Mouse (Mus musculus) heart, embryonic 14.5 days (tissue): ENCODE measurements at regions not wholly inside any gene's neighbourhood (a gene's known extent, or its start where the extent isn't known, plus 50 kb on each side); places are given as distances from the start of the nearest gene placed in this dataset.

Source experiments
- ATAC-seq: fragments of 200-750 bp; cut with Nextera tagmentation; 2 replicates; pipeline ENCODE4 v1.8.0; 2017; ENCODE audit warnings: low read depth, moderate TSS enrichment; ENCODE audit not compliant: insufficient number of reproducible peaks, insufficient read depth, low FRiP score
- H3K27ac ChIP-seq, 2 experiments: fragments of 200-500 bp in 1 of 2; fragments of 300-500 bp in 1 of 2; sonication (generic) in 1 of 2; replicated peaks in 1 of 2; 2 replicates each; pipeline ENCODE4 v1.5.1; 2012 to 2014; ENCODE audit warnings: low read depth in 2 of 2, low read length in 2 of 2, control low read depth in 1 of 2, mild to moderate bottlenecking in 1 of 2, mixed read lengths in 1 of 2; ENCODE audit not compliant: control insufficient read depth in 1 of 2, insufficient read depth in 1 of 2
- H3K27me3 ChIP-seq: fragments of 300-500 bp; sonication (generic); 2 replicates; pipeline ENCODE4 v1.6.1; 2014; ENCODE audit warnings: mild to moderate bottlenecking, low read length, control low read depth; ENCODE audit not compliant: control insufficient read depth, insufficient read depth
- H3K36me3 ChIP-seq: fragments of 300-500 bp; sonication (generic); 2 replicates; pipeline ENCODE4 v1.6.1; 2014; ENCODE audit warnings: mild to moderate bottlenecking, control low read depth, low read length, mixed read lengths; ENCODE audit not compliant: control insufficient read depth, insufficient read depth
- H3K4me1 ChIP-seq, 2 experiments: fragments of 200-500 bp in 1 of 2; fragments of 300-500 bp in 1 of 2; sonication (generic) in 1 of 2; 2 replicates each; pipeline ENCODE4 v1.6.1; 2012 to 2014; ENCODE audit warnings: low read length in 2 of 2, control low read depth in 1 of 2, mixed read lengths in 1 of 2; ENCODE audit not compliant: control insufficient read depth in 2 of 2, insufficient read depth in 2 of 2
- H3K4me2 ChIP-seq: fragments of 300-500 bp; sonication (generic); 2 replicates; pipeline ENCODE4 v1.6.1; 2014; ENCODE audit warnings: mild to moderate bottlenecking, low read length
- H3K4me3 ChIP-seq, 2 experiments: fragments of 200-500 bp in 1 of 2; fragments of 300-500 bp in 1 of 2; sonication (generic) in 1 of 2; 2 replicates each; pipeline ENCODE4 v1.5.1; 2012 to 2014; ENCODE audit warnings: low read length in 2 of 2, mild to moderate bottlenecking in 2 of 2, control low read depth in 1 of 2, low read depth in 1 of 2, moderate library complexity in 1 of 2; ENCODE audit not compliant: control insufficient read depth in 1 of 2, insufficient read depth in 1 of 2
- H3K9ac ChIP-seq: fragments of 300-500 bp; sonication (generic); 2 replicates; pipeline ENCODE4 v1.6.1; 2014; ENCODE audit warnings: mild to moderate bottlenecking, low read length
- H3K9me3 ChIP-seq: fragments of 300-500 bp; sonication (generic); 2 replicates; pipeline ENCODE4 v1.6.1; 2016; ENCODE audit warnings: low read length, control low read depth; ENCODE audit not compliant: control insufficient read depth
- WGBS: fragments of 180-500 bp; shearing (Covaris S2); extraction: QIAGEN DNeasy Blood & Tissue Kit; methylation state at CpG from one replicate; pipeline ENCODE4 v1.1.7; 2014; 5-methylcytosine and 5-hydroxymethylcytosine counted together

- H3K9me3 ChIP-seq: no peaks in the 10 kb centered on the region
- H3K27me3 ChIP-seq: no peaks in the 10 kb centered on the region
- H3K4me3 ChIP-seq: no peak overlapping the region
- H3K4me1 ChIP-seq: no peaks in the 10 kb centered on the region
- no peak for ATAC-seq
- H3K27ac ChIP-seq: no peak overlapping the region
- H3K9ac ChIP-seq: no peak overlapping the region
- H3K4me2 ChIP-seq: no peak overlapping the region
- H3K36me3 ChIP-seq: no peaks in the 10 kb centered on the region
Measured at GRCm38 (mm10) chr3:8053711-8054110, 1433.5 kb upstream of the 1700008P02Rik start.

GRCm38 (mm10) chr3:8051167-8051566, 1430.9 kb upstream of the 1700008P02Rik start:
- H3K27ac ChIP-seq: no peak overlapping the region
- 73% methylated on average over 4 of the region's 4 CpGs for WGBS
- H3K9me3 ChIP-seq: no peaks in the 10 kb centered on the region
- no peak overlapping the region for H3K4me2 ChIP-seq
- H3K4me1 ChIP-seq: no peaks in the 10 kb centered on the region
- no peak for ATAC-seq
- H3K36me3 ChIP-seq: no peaks in the 10 kb centered on the region
- H3K27me3 ChIP-seq: no peaks in the 10 kb centered on the region
- no peak overlapping the region for H3K4me3 ChIP-seq
- no peak overlapping the region for H3K9ac ChIP-seq

- Histone ChIP-seq H3K27me3 (no peaks in the 10 kb centered on the region), H3K9me3 (no peaks in the 10 kb centered on the region), H3K9ac (no peak overlapping the region), H3K27ac (no peak overlapping the region), H3K4me2 (no peak overlapping the region), H3K4me3 (no peak overlapping the region), H3K36me3 (no peaks in the 10 kb centered on the region), H3K4me1 (no peaks in the 10 kb centered on the region)
- WGBS: 71% methylated on average over 1 of the region's 1 CpGs
- no peak for ATAC-seq
Measured at GRCm38 (mm10) chr3:8049706-8050105, 1429.5 kb upstream of the 1700008P02Rik start.

- Histone ChIP-seq H3K4me1 (no peaks in the 10 kb centered on the region), H3K27ac (no peak overlapping the region), H3K27me3 (no peaks in the 10 kb centered on the region), H3K4me2 (no peak overlapping the region), H3K4me3 (no peak overlapping the region), H3K9ac (no peak overlapping the region), H3K9me3 (no peaks in the 10 kb centered on the region), H3K36me3 (no peaks in the 10 kb centered on the region)
- 36% methylated on average over 3 of the region's 3 CpGs for WGBS
- no peak for ATAC-seq
Measured at GRCm38 (mm10) chr3:8046348-8046747, 1426.1 kb upstream of the 1700008P02Rik start.

GRCm38 (mm10) chr3:8036697-8037096, 1416.5 kb upstream of the 1700008P02Rik start:
- Histone ChIP-seq H3K9me3 (no peaks in the 10 kb centered on the region), H3K4me1 (no peaks in the 10 kb centered on the region), H3K4me3 (no peak overlapping the region), H3K4me2 (no peak overlapping the region), H3K9ac (no peak overlapping the region), H3K27me3 (no peaks in the 10 kb centered on the region), H3K27ac (no peak overlapping the region), H3K36me3 (no peaks in the 10 kb centered on the region)
- WGBS: 78% methylated on average over 1 of the region's 1 CpGs
- ATAC-seq: no peak

- ATAC-seq: no peak
- Histone ChIP-seq H3K4me1 (no peaks in the 10 kb centered on the region), H3K9ac (no peak overlapping the region), H3K27ac (no peak overlapping the region), H3K4me3 (no peak overlapping the region), H3K36me3 (no peaks in the 10 kb centered on the region), H3K9me3 (no peaks in the 10 kb centered on the region), H3K4me2 (no peak overlapping the region), H3K27me3 (no peaks in the 10 kb centered on the region)
- WGBS: 75% methylated on average over 14 of the region's 14 CpGs
Measured at GRCm38 (mm10) chr3:8035091-8035729, 1415.0 kb upstream of the 1700008P02Rik start.

GRCm38 (mm10) chr3:8026325-8027017, 1406.2 kb upstream of the 1700008P02Rik start:
- Histone ChIP-seq H3K27me3 (no peaks in the 10 kb centered on the region), H3K4me1 (no peaks in the 10 kb centered on the region), H3K4me2 (no peak overlapping the region), H3K9ac (no peak overlapping the region), H3K36me3 (no peaks in the 10 kb centered on the region), H3K4me3 (no peak overlapping the region), H3K27ac (no peak overlapping the region), H3K9me3 (no peaks in the 10 kb centered on the region)
- no peak for ATAC-seq
- 70% methylated on average over 4 of the region's 4 CpGs for WGBS

- Histone ChIP-seq H3K27me3 (no peaks in the 10 kb centered on the region), H3K27ac (no peak overlapping the region), H3K4me1 (no peaks in the 10 kb centered on the region), H3K4me2 (no peak overlapping the region), H3K9me3 (peaks cover 4% of the 10 kb centered on the region; the same call in 1 of the 2 replicates), H3K4me3 (no peak overlapping the region), H3K36me3 (no peaks in the 10 kb centered on the region), H3K9ac (no peak overlapping the region)
- 80% methylated on average over 10 of the region's 10 CpGs for whole genome bisulfite sequencing
- ATAC-seq: no peak
Measured at GRCm38 (mm10) chr3:8022654-8023053, 1402.4 kb upstream of the 1700008P02Rik start.
